ENCODE assay signal across 8 mouse cellular contexts in the genomic region with DNA sequence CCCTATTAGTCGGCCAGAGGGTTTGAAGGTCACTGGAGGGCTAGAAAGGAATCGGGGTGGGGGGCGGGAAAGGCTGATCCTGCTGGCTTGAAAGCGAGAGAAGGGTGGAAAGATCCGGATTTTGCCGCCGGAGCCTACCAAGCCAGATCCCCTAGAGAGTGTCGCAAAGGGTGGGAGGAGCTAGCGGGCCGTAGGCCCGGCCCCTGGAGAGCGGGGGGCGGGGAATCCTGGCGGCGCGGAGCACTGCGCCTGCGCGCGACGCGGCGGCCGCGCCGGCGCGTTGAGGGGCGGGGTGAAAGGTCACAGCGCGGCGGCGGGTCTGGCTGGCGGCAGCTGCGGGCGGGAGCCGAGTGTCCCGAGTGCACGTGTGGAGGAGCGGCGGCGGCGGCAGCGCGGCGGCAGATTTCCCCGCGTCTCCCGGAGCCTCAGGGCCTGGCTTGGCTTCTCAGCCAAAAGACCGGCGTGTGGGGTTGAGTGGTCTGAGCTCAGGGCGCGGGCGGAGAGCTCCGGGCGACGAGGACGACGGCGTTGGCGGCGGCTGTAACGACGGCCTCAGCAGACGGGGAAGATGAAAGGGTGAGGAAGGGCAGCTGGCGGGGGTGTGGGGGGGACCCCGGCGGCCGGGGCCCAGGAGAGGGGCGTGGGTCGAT. TPM values are rescaled to one million over a fixed set of nuclear protein-coding genes. Genes with fewer than 3 reads are reported as not detected.
DNase-seq lines count a peak whose midpoint lies in the region; ATAC-seq and TF ChIP-seq lines count a peak whose summit lies in the region.

A gene (minus strand): TSS at position 170 of the 650 bp plus-strand sequence.
A gene (plus strand): TSS at position 295 of the 650 bp plus-strand sequence.

- DNase-seq in c-Kit-positive CD71-positive TER-119-positive erythroid progenitor cells, embryonic 14.5 days (ENCODE audit: low spot score), result peak; percentile 83
- peak; percentile 94 for DNase-seq in heart, postnatal 10 days
- DNase-seq in layer of hippocampus, adult 18-20 months (ENCODE audit: low spot score in 2 of 2), result peak; percentile 86 to 92
- peak; percentile 97 for DNase-seq in lung, embryonic 14.5 days
- DNase-seq in thymus, adult 2 months, result peak; percentile 92

- TF ChIP-seq POLR2A in olfactory bulb, adult 2 months (IDR thresholded peaks at IDR 0.05; ENCODE audit: insufficient read depth, low read depth, low read length), result peak; percentile 73; the same call in 1 of the 2 replicates
- peak; percentile 87; the same call in 1 of the 2 replicates for TF ChIP-seq POLR2A in thymus, adult 2 months (IDR thresholded peaks at IDR 0.05; ENCODE audit: control insufficient read depth, extremely low read depth, insufficient read depth, low read length, poor library complexity)

- peak within 1 kb of the TSS; percentile 99 for H3K4me3 ChIP-seq in E14TG2a.4 (replicated peaks; ENCODE audit: low read length)
- H3K4me3 ChIP-seq in forebrain, embryonic 12.5 days (replicated peaks), result peak within 1 kb of the TSS; percentile 94
- H3K4me3 ChIP-seq in lung, embryonic 14.5 days (ENCODE audit: low read depth, low read length), result peak within 1 kb of the TSS; percentile 97
- H3K4me3 ChIP-seq in olfactory bulb, adult 2 months (ENCODE audit: insufficient read depth, low read depth, low read length), result peak within 1 kb of the TSS; percentile 71
- peak within 1 kb of the TSS; percentile 89 for H3K4me3 ChIP-seq in thymus, adult 2 months (ENCODE audit: control insufficient read depth, insufficient read depth, low read length)

- peak; percentile 92 for ATAC-seq in forebrain, embryonic 12.5 days (ENCODE audit: low FRiP score)
- ATAC-seq in lung, embryonic 14.5 days (ENCODE audit: insufficient read depth), result peak; percentile 85

- no peaks in the 10 kb centered on the region for H3K27me3 ChIP-seq in E14TG2a.4 (ENCODE audit: insufficient read depth, low read length)
- H3K27me3 ChIP-seq in forebrain, embryonic 12.5 days, result no peaks in the 10 kb centered on the region
- no peaks in the 10 kb centered on the region for H3K27me3 ChIP-seq in lung, embryonic 14.5 days (ENCODE audit: insufficient read depth, low read length)
- no peaks in the 10 kb centered on the region for H3K27me3 ChIP-seq in thymus, adult 2 months (ENCODE audit: control insufficient read depth, insufficient read depth, low read length)

- peak within 1 kb of the TSS; percentile 99 for H3K27ac ChIP-seq in forebrain, embryonic 12.5 days
- H3K27ac ChIP-seq in lung, embryonic 14.5 days (ENCODE audit: low read depth), result peak within 1 kb of the TSS; percentile 99
- H3K27ac ChIP-seq in olfactory bulb, adult 2 months (ENCODE audit: insufficient read depth, low read depth, low read length), result peak within 1 kb of the TSS; percentile 100
- H3K27ac ChIP-seq in thymus, adult 2 months (ENCODE audit: control insufficient read depth, insufficient read depth, low read length), result peak within 1 kb of the TSS; percentile 98

- peak within 1 kb of the TSS; percentile 88 for H3K4me2 ChIP-seq in forebrain, embryonic 12.5 days
- H3K4me2 ChIP-seq in lung, embryonic 14.5 days, result peak within 1 kb of the TSS; percentile 85

- intact Hi-C loops in heart, postnatal 10 days (cut with DNase I), result loop anchor here (2.0 to 5.0 kb wide), 3 partner anchors 33 to 252 kb away; a partner anchor contains a TSS

- WGBS in forebrain, embryonic 12.5 days, result under 1% methylated on average over 48 of the region's 71 CpGs
- WGBS in lung, embryonic 14.5 days, result under 1% methylated on average over 71 of the region's 71 CpGs
- 1% methylated on average over 68 of the region's 71 CpGs for WGBS in olfactory bulb, adult 2 months
- under 1% methylated on average over 70 of the region's 71 CpGs for WGBS in thymus, adult 2 months

- no peaks in the 10 kb centered on the region for H3K9me3 ChIP-seq in E14TG2a.4 (ENCODE audit: low read length)
- H3K9me3 ChIP-seq in forebrain, embryonic 12.5 days, result no peaks in the 10 kb centered on the region
- H3K9me3 ChIP-seq in lung, embryonic 14.5 days (ENCODE audit: low read depth, low read length), result no peaks in the 10 kb centered on the region

- peaks cover 14% of the 10 kb centered on the region; the same call in 1 of the 2 replicates for H3K36me3 ChIP-seq in E14TG2a.4 (ENCODE audit: insufficient read depth, low read length)
- H3K36me3 ChIP-seq in forebrain, embryonic 12.5 days (replicated peaks), result no peaks in the 10 kb centered on the region
- H3K36me3 ChIP-seq in lung, embryonic 14.5 days (ENCODE audit: insufficient read depth), result no peaks in the 10 kb centered on the region
- no peaks in the 10 kb centered on the region for H3K36me3 ChIP-seq in thymus, adult 2 months (ENCODE audit: control insufficient read depth, insufficient read depth, low read length)

- peak within 1 kb of the TSS; percentile 94 for H3K9ac ChIP-seq in forebrain, embryonic 12.5 days
- peak within 1 kb of the TSS; percentile 92 for H3K9ac ChIP-seq in lung, embryonic 14.5 days

- no peak for TF ChIP-seq CTCF in E14TG2a.4 (conservative IDR thresholded peaks at IDR 0.05; ENCODE audit: low read length)
- no peak for TF ChIP-seq CTCF in lung, embryonic 14.5 days (IDR thresholded peaks at IDR 0.05; ENCODE audit: low read depth)
- TF ChIP-seq CTCF in olfactory bulb, adult 2 months (IDR thresholded peaks at IDR 0.05; ENCODE audit: insufficient read depth, low read depth, low read length), result no peak
- peak; percentile 43; the same call in 1 of the 2 replicates for TF ChIP-seq CTCF in thymus, adult 2 months (IDR thresholded peaks at IDR 0.05; ENCODE audit: borderline replicate concordance, control insufficient read depth, extremely low read depth, insufficient read depth, low read length, poor library complexity)

- peaks cover 44% of the 10 kb centered on the region for H3K4me1 ChIP-seq in E14TG2a.4 (replicated peaks; ENCODE audit: low read depth, low read length)
- H3K4me1 ChIP-seq in forebrain, embryonic 12.5 days, result peaks cover 15% of the 10 kb centered on the region
- H3K4me1 ChIP-seq in lung, embryonic 14.5 days (ENCODE audit: insufficient read depth), result peaks cover 11% of the 10 kb centered on the region; the same call in 1 of the 2 replicates
- H3K4me1 ChIP-seq in olfactory bulb, adult 2 months (ENCODE audit: control insufficient read depth, insufficient read depth, low read length), result peaks cover 6% of the 10 kb centered on the region; the same call in 1 of the 2 replicates
- peaks cover 8% of the 10 kb centered on the region for H3K4me1 ChIP-seq in thymus, adult 2 months (replicated peaks; ENCODE audit: control insufficient read depth, insufficient read depth, low read length)

RNA-seq across cellular contexts. Expression of the first gene that starts in this region (rescaled TPM):
- polyA plus RNA-seq in forebrain, embryonic 12.5 days (2016; fragmentation: Nextera tagmentation; extraction: Ambion mirVana), result 55.2 and 60.1 TPM in 2 replicates
- total RNA-seq in heart, postnatal 10 days (2021), result 10 to 100 TPM; 45.2 to 50.3 TPM
- total RNA-seq in layer of hippocampus, adult 18-20 months (2021), result 100 to 1,000 TPM; 566 to 590 TPM
- polyA plus RNA-seq in lung, embryonic 14.5 days (2014; fragmentation: Nextera tagmentation; extraction: Ambion mirVana), result 56.4 and 59.6 TPM in 2 replicates
- polyA plus RNA-seq in olfactory bulb, adult 2 months (2012; ENCODE audit: insufficient read depth, insufficient read length, low replicate concordance, missing spikeins), result 173 and 235 TPM in 2 replicates
- polyA plus RNA-seq in thymus, adult 2 months (2012; rRNA removed), result 17.2 and 18.4 TPM in 2 replicates

RNA-seq across cellular contexts. Expression of the second gene that starts in this region (rescaled TPM):
- polyA plus RNA-seq in forebrain, embryonic 12.5 days (2016; fragmentation: Nextera tagmentation; extraction: Ambion mirVana), result 116 and 117 TPM in 2 replicates
- total RNA-seq in heart, postnatal 10 days (2021), result 10 to 100 TPM; 72.1 to 76.8 TPM
- 10 to 100 TPM; 64.2 to 65.7 TPM for total RNA-seq in layer of hippocampus, adult 18-20 months (2021)
- 79.0 and 82.6 TPM in 2 replicates for polyA plus RNA-seq in lung, embryonic 14.5 days (2014; fragmentation: Nextera tagmentation; extraction: Ambion mirVana)
- polyA plus RNA-seq in olfactory bulb, adult 2 months (2012; ENCODE audit: insufficient read depth, insufficient read length, low replicate concordance, missing spikeins), result not detected in 2 replicates
- polyA plus RNA-seq in thymus, adult 2 months (2012; rRNA removed), result 8.7 and 12.9 TPM in 2 replicates

Comparison
In these comparisons a context has a peak if more than half of its experiments do, and no peak if none do; other contexts are left out.
1. Peak in every context shown above with its lines: DNase-seq, ATAC-seq, H3K4me3 ChIP-seq and H3K27ac ChIP-seq.
2. RNA of the first gene that starts in this region (total RNA-seq): 566 to 590 TPM in layer of hippocampus, adult 18-20 months; 45.2 to 50.3 TPM in heart, postnatal 10 days; every median in the first group is over 10 times any median in the second.